Mouse (Mus musculus): ENCODE measurements at regions not wholly inside any gene's neighbourhood (a gene's known extent, or its start where the extent isn't known, plus 50 kb on each side); places are given as distances from the start of the nearest gene placed in this dataset.

GRCm38 (mm10) chr2:124930719-124931118 is 137.2 kb upstream of the Slc24a5 start:
- no peak for TF ChIP-seq EP300 (IDR thresholded peaks at IDR 0.05; ENCODE audit: low read depth)
- no peak for TF ChIP-seq CTCF (IDR thresholded peaks at IDR 0.05; ENCODE audit: low read depth)
- Histone ChIP-seq H3K9me3 (ENCODE audit: low read length) (no peaks in the 10 kb centered on the region), H3K27me3 (ENCODE audit: insufficient read depth, low read length) (no peaks in the 10 kb centered on the region), H3K4me2 (ENCODE audit: low read depth, low read length) (no peak overlapping the region), H3K9ac (replicated peaks) (no peak overlapping the region), H3K4me1 (ENCODE audit: insufficient read depth) (no peaks in the 10 kb centered on the region), H3K27ac (ENCODE audit: low read depth) (no peak overlapping the region), H3K4me3 (ENCODE audit: low read depth, low read length) (no peak overlapping the region), H3K36me3 (replicated peaks; ENCODE audit: insufficient read depth, low read length) (no peaks in the 10 kb centered on the region)
- ATAC-seq (no peak), DNase-seq (no peak)
- WGBS (ENCODE audit: insufficient replicate concordance) = 68% methylated on average over 7 of the region's 7 CpGs

- TF ChIP-seq EP300 (IDR thresholded peaks at IDR 0.05; ENCODE audit: low read depth) = no peak
- TF ChIP-seq CTCF (IDR thresholded peaks at IDR 0.05; ENCODE audit: low read depth) = no peak
- DNase-seq = no peak
- no peaks in the 10 kb centered on the region for H3K27me3 ChIP-seq (ENCODE audit: insufficient read depth, low read length)
- no peak overlapping the region for H3K4me3 ChIP-seq (ENCODE audit: low read depth, low read length)
- H3K27ac ChIP-seq (ENCODE audit: low read depth) = no peak overlapping the region
- 56% methylated on average over 6 of the region's 6 CpGs for WGBS (ENCODE audit: insufficient replicate concordance)
- H3K36me3 ChIP-seq (replicated peaks; ENCODE audit: insufficient read depth, low read length) = no peaks in the 10 kb centered on the region
- ATAC-seq = no peak
- no peaks in the 10 kb centered on the region for H3K4me1 ChIP-seq (ENCODE audit: insufficient read depth)
- H3K9ac ChIP-seq (replicated peaks) = no peak overlapping the region
- H3K9me3 ChIP-seq (ENCODE audit: low read length) = no peaks in the 10 kb centered on the region
- H3K4me2 ChIP-seq (ENCODE audit: low read depth, low read length) = no peak overlapping the region
Observed at GRCm38 (mm10) chr2:124932566-124932965, 135.4 kb upstream of the Slc24a5 start.

- Histone ChIP-seq H3K27ac (ENCODE audit: low read depth) (no peak overlapping the region), H3K9me3 (ENCODE audit: low read length) (no peaks in the 10 kb centered on the region), H3K27me3 (ENCODE audit: insufficient read depth, low read length) (no peaks in the 10 kb centered on the region), H3K4me3 (ENCODE audit: low read depth, low read length) (no peak overlapping the region), H3K9ac (replicated peaks) (no peak overlapping the region), H3K4me1 (ENCODE audit: insufficient read depth) (no peaks in the 10 kb centered on the region), H3K4me2 (ENCODE audit: low read depth, low read length) (no peak overlapping the region), H3K36me3 (replicated peaks; ENCODE audit: insufficient read depth, low read length) (no peaks in the 10 kb centered on the region)
- ATAC-seq (no peak), DNase-seq (no peak)
- TF ChIP-seq CTCF (IDR thresholded peaks at IDR 0.05; ENCODE audit: low read depth) = no peak
- no peak for TF ChIP-seq EP300 (IDR thresholded peaks at IDR 0.05; ENCODE audit: low read depth)
- WGBS (ENCODE audit: insufficient replicate concordance) = 74% methylated on average over 1 of the region's 1 CpGs
Observed at GRCm38 (mm10) chr2:124933876-124934275, 134.0 kb upstream of the Slc24a5 start.

- WGBS (ENCODE audit: insufficient replicate concordance) = 48% methylated on average over 2 of the region's 2 CpGs
- no peak for DNase-seq
- Histone ChIP-seq H3K36me3 (replicated peaks; ENCODE audit: insufficient read depth, low read length) (no peaks in the 10 kb centered on the region), H3K4me1 (ENCODE audit: insufficient read depth) (no peaks in the 10 kb centered on the region), H3K9ac (replicated peaks) (no peak overlapping the region), H3K27ac (ENCODE audit: low read depth) (no peak overlapping the region), H3K27me3 (ENCODE audit: insufficient read depth, low read length) (no peaks in the 10 kb centered on the region), H3K4me2 (ENCODE audit: low read depth, low read length) (no peak overlapping the region), H3K4me3 (ENCODE audit: low read depth, low read length) (no peak overlapping the region), H3K9me3 (ENCODE audit: low read length) (no peaks in the 10 kb centered on the region)
- ATAC-seq = no peak
- TF ChIP-seq CTCF (IDR thresholded peaks at IDR 0.05; ENCODE audit: low read depth) (no peak), EP300 (IDR thresholded peaks at IDR 0.05; ENCODE audit: low read depth) (no peak)
Observed at GRCm38 (mm10) chr2:124948263-124948781, 119.6 kb upstream of the Slc24a5 start.

GRCm38 (mm10) chr2:124948812-124949211 is 119.1 kb upstream of the Slc24a5 start:
- no peak overlapping the region for H3K4me2 ChIP-seq (ENCODE audit: low read depth, low read length)
- ATAC-seq = no peak
- no peaks in the 10 kb centered on the region for H3K36me3 ChIP-seq (replicated peaks; ENCODE audit: insufficient read depth, low read length)
- no peaks in the 10 kb centered on the region for H3K27me3 ChIP-seq (ENCODE audit: insufficient read depth, low read length)
- 60% methylated on average over 9 of the region's 9 CpGs for WGBS (ENCODE audit: insufficient replicate concordance)
- no peak overlapping the region for H3K9ac ChIP-seq (replicated peaks)
- H3K9me3 ChIP-seq (ENCODE audit: low read length) = no peaks in the 10 kb centered on the region
- no peak for TF ChIP-seq EP300 (IDR thresholded peaks at IDR 0.05; ENCODE audit: low read depth)
- TF ChIP-seq CTCF (IDR thresholded peaks at IDR 0.05; ENCODE audit: low read depth) = no peak
- H3K4me3 ChIP-seq (ENCODE audit: low read depth, low read length) = no peak overlapping the region
- no peak for DNase-seq
- H3K4me1 ChIP-seq (ENCODE audit: insufficient read depth) = no peaks in the 10 kb centered on the region
- no peak overlapping the region for H3K27ac ChIP-seq (ENCODE audit: low read depth)

- Histone ChIP-seq H3K4me2 (ENCODE audit: low read depth, low read length) (no peak overlapping the region), H3K27me3 (ENCODE audit: insufficient read depth, low read length) (no peaks in the 10 kb centered on the region), H3K9ac (replicated peaks) (no peak overlapping the region), H3K36me3 (replicated peaks; ENCODE audit: insufficient read depth, low read length) (no peaks in the 10 kb centered on the region), H3K27ac (ENCODE audit: low read depth) (no peak overlapping the region), H3K4me1 (ENCODE audit: insufficient read depth) (no peaks in the 10 kb centered on the region), H3K9me3 (ENCODE audit: low read length) (no peaks in the 10 kb centered on the region), H3K4me3 (ENCODE audit: low read depth, low read length) (no peak overlapping the region)
- ATAC-seq = no peak
- TF ChIP-seq EP300 (IDR thresholded peaks at IDR 0.05; ENCODE audit: low read depth) = no peak
- TF ChIP-seq CTCF (IDR thresholded peaks at IDR 0.05; ENCODE audit: low read depth) = no peak
- 60% methylated on average over 4 of the region's 4 CpGs for WGBS (ENCODE audit: insufficient replicate concordance)
- no peak for DNase-seq
Observed at GRCm38 (mm10) chr2:124952212-124952611, 115.7 kb upstream of the Slc24a5 start.

GRCm38 (mm10) chr2:124953015-124953414 is 114.9 kb upstream of the Slc24a5 start:
- H3K4me2 ChIP-seq (ENCODE audit: low read depth, low read length) = no peak overlapping the region
- H3K9me3 ChIP-seq (ENCODE audit: low read length) = no peaks in the 10 kb centered on the region
- no peak overlapping the region for H3K27ac ChIP-seq (ENCODE audit: low read depth)
- ATAC-seq = no peak
- no peaks in the 10 kb centered on the region for H3K36me3 ChIP-seq (replicated peaks; ENCODE audit: insufficient read depth, low read length)
- H3K4me3 ChIP-seq (ENCODE audit: low read depth, low read length) = no peak overlapping the region
- TF ChIP-seq CTCF (IDR thresholded peaks at IDR 0.05; ENCODE audit: low read depth) (no peak), EP300 (IDR thresholded peaks at IDR 0.05; ENCODE audit: low read depth) (no peak)
- no peak for DNase-seq
- H3K4me1 ChIP-seq (ENCODE audit: insufficient read depth) = no peaks in the 10 kb centered on the region
- 73% methylated on average over 5 of the region's 5 CpGs for WGBS (ENCODE audit: insufficient replicate concordance)
- H3K9ac ChIP-seq (replicated peaks) = no peak overlapping the region
- H3K27me3 ChIP-seq (ENCODE audit: insufficient read depth, low read length) = no peaks in the 10 kb centered on the region
